14 mouse cellular contexts compared by ENCODE assay signal in genomic region chr3:148676025-148676424, GRCm38 (mm10).
A peak's percentile ranks its signal among the peaks of the same experiment; 100 is the strongest.
DNase-seq lines count a peak whose midpoint lies in the region; ATAC-seq and TF ChIP-seq lines count a peak whose summit lies in the region.
"Had no signal": no experiment of that assay in that cellular context is flagged by ENCODE, and none has a peak within 500 bp of the region (broad histone marks: within the 10 kb centered on the region; RNA-seq: fewer than 3 reads in every experiment).

No protein-coding gene starts in this region.

- peak; percentile 54 for ATAC-seq in megakaryocyte progenitor cell, adult 5-6 weeks (replicated peaks; ENCODE audit: poor library complexity)

- intact Hi-C loops in gastrocnemius, adult 2 months (cut with DNase I): no loop called here
- intact Hi-C loops in left cerebral cortex, adult 2 months (cut with DNase I): no loop called here

- no peaks in the 10 kb centered on the region for H3K9me3 ChIP-seq in E14TG2a.4 (ENCODE audit: low read length)
- H3K9me3 ChIP-seq: heart, embryonic 15.5 days; liver, embryonic 13.5 days; midbrain, embryonic 12.5 days had no signal

- DNase-seq in gastrocnemius, adult 2 months: no peak
- no peak for DNase-seq in gastrocnemius, adult 8-10 months (ENCODE audit: low spot score in 2 of 2)
- no peak for DNase-seq in left cerebral cortex, adult 2 months (ENCODE audit: extremely low spot score in 1 of 2, low spot score in 2 of 2)
- no peak for DNase-seq in left cerebral cortex, adult 11 months (ENCODE audit: low spot score)
- DNase-seq in spleen, adult 12 weeks (ENCODE audit: low spot score): no peak
- no peak for DNase-seq in spleen, postnatal 4 days (ENCODE audit: low spot score in 2 of 2)
- DNase-seq: cerebellum, postnatal 14 days; liver, embryonic 13.5 days; right cerebral cortex, postnatal 25 days had no signal

- H3K4me3 ChIP-seq in gastrocnemius, adult 2 months: no peak overlapping the region
- no peak overlapping the region for H3K4me3 ChIP-seq in left cerebral cortex, adult 2 months
- no peak overlapping the region for H3K4me3 ChIP-seq in E14TG2a.4 (replicated peaks; ENCODE audit: low read length)
- H3K4me3 ChIP-seq: erythroblast, embryonic 14.5 days; heart, embryonic 15.5 days; liver, embryonic 13.5 days; midbrain, embryonic 12.5 days had no signal

- H3K27ac ChIP-seq in gastrocnemius, adult 2 months: no peak overlapping the region
- no peak overlapping the region for H3K27ac ChIP-seq in left cerebral cortex, adult 2 months
- H3K27ac ChIP-seq: heart, embryonic 15.5 days; liver, embryonic 13.5 days; midbrain, embryonic 12.5 days had no signal

- no peaks in the 10 kb centered on the region for H3K36me3 ChIP-seq in E14TG2a.4 (ENCODE audit: insufficient read depth, low read length)
- H3K36me3 ChIP-seq: heart, embryonic 15.5 days; liver, embryonic 13.5 days; midbrain, embryonic 12.5 days had no signal

- peak; percentile 26 for TF ChIP-seq CTCF in gastrocnemius, adult 2 months (IDR thresholded peaks at IDR 0.05)
- TF ChIP-seq CTCF in left cerebral cortex, adult 2 months (IDR thresholded peaks at IDR 0.05): peak; percentile 22; the same call in 1 of the 2 replicates
- peak; percentile 5; the same call in 1 of the 2 replicates for TF ChIP-seq CTCF in E14TG2a.4 (conservative IDR thresholded peaks at IDR 0.05; ENCODE audit: low read length)

- H3K27me3 ChIP-seq in E14TG2a.4 (ENCODE audit: insufficient read depth, low read length): no peaks in the 10 kb centered on the region
- H3K27me3 ChIP-seq: heart, embryonic 15.5 days; liver, embryonic 13.5 days; midbrain, embryonic 12.5 days had no signal

- H3K4me1 ChIP-seq in E14TG2a.4 (replicated peaks; ENCODE audit: low read depth, low read length): peaks cover 25% of the 10 kb centered on the region
- H3K4me1 ChIP-seq: liver, embryonic 13.5 days; midbrain, embryonic 12.5 days had no signal
